Mouse (Mus musculus) layer of hippocampus, adult 6 months (tissue): ENCODE results near the gene Gm39653. TPM values are rescaled to one million over a fixed set of nuclear protein-coding genes. Genes with fewer than 3 reads are reported as not detected.

Source experiments
- long read RNA-seq, 2 experiments: library from polyadenylated mRNA; unstranded; transcript quantifications; one replicate each; pipeline ENCODE4 v2.0.0; 2019 to 2020
- polyA plus RNA-seq: library from polyadenylated mRNA; unstranded; fragments of <200 nt; fragmentation: Nextera tagmentation; gene quantifications from 2 replicates; pipeline ENCODE4 v1.2.3, GENCODE M21; 2021

The Gm39653 gene
- not detected in 2 replicates for polyA plus RNA-seq
- long read RNA-seq, experiment 1: 0 reads
- long read RNA-seq, experiment 2: 0 reads

DNA sequence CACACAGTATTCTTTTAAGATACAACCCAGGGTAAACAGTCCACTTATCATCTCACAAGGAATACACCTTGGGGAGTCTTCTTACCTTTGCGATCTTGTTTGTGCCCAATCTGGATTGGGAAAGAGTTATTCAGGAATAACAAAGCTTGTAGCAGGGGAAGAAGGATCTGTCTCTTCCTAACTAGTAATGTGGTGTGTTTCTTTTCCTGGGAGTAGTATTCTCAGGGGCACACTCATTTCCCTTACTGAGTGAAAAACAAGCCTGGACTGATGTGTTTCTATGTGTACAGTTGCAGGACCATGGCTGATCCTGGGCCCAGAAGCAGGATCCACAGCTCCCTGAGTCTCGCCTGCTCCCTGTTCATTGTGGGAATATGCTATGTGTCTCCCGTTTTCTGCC is at the start of gene Gm39653:
Gene Gm39653 (plus strand): TSS at position 301 of the 400 bp plus-strand sequence.

Other genes with a start within 250 kb of the Gm39653 start
- gene Adam23, start 170.1 kb upstream of the Gm39653 start, polyA plus RNA-seq: 8.5 and 10.5 TPM in 2 replicates
- not detected in 2 replicates for gene Dytn, start 71.0 kb downstream of the Gm39653 start, polyA plus RNA-seq
- gene Mdh1b, start 114.3 kb downstream of the Gm39653 start, polyA plus RNA-seq: 1.8 and 2.5 TPM in 2 replicates
- 22.5 and 22.7 TPM in 2 replicates for gene Fastkd2, start 114.6 kb downstream of the Gm39653 start, polyA plus RNA-seq
- 0.10 and 0.13 TPM in 2 replicates for gene 4933402D24Rik, start 153.3 kb downstream of the Gm39653 start, polyA plus RNA-seq